Mouse (Mus musculus) forelimb bud, embryonic 11.5 days (tissue): ENCODE data around the gene Ccdc63.
A peak's percentile ranks its signal among the peaks of the same experiment; 100 is the strongest.
"Not testable (repeated sequence)": the region's sequence is repeated elsewhere in the genome, so short reads cannot be mapped to it uniquely, and the experiment has no call there.

ENCODE experiments used
- DNase-seq: peaks from one replicate; pipeline ENCODE4 v3.0.0-alpha.2; 2012; ENCODE audit warnings: low read depth, low spot score

Gene Ccdc63

GRCm38 (mm10) chr5:122149259-122149658 is 8.6 kb upstream of the Ccdc63 start:
- DNase-seq = no peak

- no peak for DNase-seq
Measured at GRCm38 (mm10) chr5:122148107-122148506, 7.5 kb upstream of the Ccdc63 start.

GRCm38 (mm10) chr5:122146609-122147008 is 6.0 kb upstream of the Ccdc63 start:
- DNase-seq = no peak

- peak; percentile 74 for DNase-seq
Measured at GRCm38 (mm10) chr5:122146056-122146580, 5.5 kb upstream of the Ccdc63 start.

- DNase-seq = no peak
Measured at GRCm38 (mm10) chr5:122145381-122146055, 4.9 kb upstream of the Ccdc63 start.

GRCm38 (mm10) chr5:122144825-122145224 is 4.2 kb upstream of the Ccdc63 start:
- DNase-seq = no peak

- DNase-seq = no peak
Measured at GRCm38 (mm10) chr5:122143543-122143942, 2.9 kb upstream of the Ccdc63 start.

GRCm38 (mm10) chr5:122142230-122142992 is 1.8 kb upstream of the Ccdc63 start:
- no peak for DNase-seq

- DNase-seq = not testable (repeated sequence)
Measured at GRCm38 (mm10) chr5:122139771-122140170, 852 bp downstream of the Ccdc63 start.

GRCm38 (mm10) chr5:122138856-122139255 is 1.8 kb downstream of the Ccdc63 start:
- no peak for DNase-seq

GRCm38 (mm10) chr5:122136508-122137408 is 3.9 kb downstream of the Ccdc63 start:
- no peak for DNase-seq

- DNase-seq = no peak
Measured at GRCm38 (mm10) chr5:122135290-122135882, 5.2 kb downstream of the Ccdc63 start.

- no peak for DNase-seq
Measured at GRCm38 (mm10) chr5:122134395-122135289, 6.0 kb downstream of the Ccdc63 start.

GRCm38 (mm10) chr5:122133050-122133389 is 7.6 kb downstream of the Ccdc63 start:
- DNase-seq = no peak

GRCm38 (mm10) chr5:122132167-122133049 is 8.2 kb downstream of the Ccdc63 start:
- no peak for DNase-seq

- peak; percentile 79 for DNase-seq
Measured at GRCm38 (mm10) chr5:122131076-122132051, 9.3 kb downstream of the Ccdc63 start.

GRCm38 (mm10) chr5:122130341-122130998 is 10.2 kb downstream of the Ccdc63 start:
- DNase-seq = no peak
